Comparison of ENCODE assay signal across 8 mouse cellular contexts in the genomic region with DNA sequence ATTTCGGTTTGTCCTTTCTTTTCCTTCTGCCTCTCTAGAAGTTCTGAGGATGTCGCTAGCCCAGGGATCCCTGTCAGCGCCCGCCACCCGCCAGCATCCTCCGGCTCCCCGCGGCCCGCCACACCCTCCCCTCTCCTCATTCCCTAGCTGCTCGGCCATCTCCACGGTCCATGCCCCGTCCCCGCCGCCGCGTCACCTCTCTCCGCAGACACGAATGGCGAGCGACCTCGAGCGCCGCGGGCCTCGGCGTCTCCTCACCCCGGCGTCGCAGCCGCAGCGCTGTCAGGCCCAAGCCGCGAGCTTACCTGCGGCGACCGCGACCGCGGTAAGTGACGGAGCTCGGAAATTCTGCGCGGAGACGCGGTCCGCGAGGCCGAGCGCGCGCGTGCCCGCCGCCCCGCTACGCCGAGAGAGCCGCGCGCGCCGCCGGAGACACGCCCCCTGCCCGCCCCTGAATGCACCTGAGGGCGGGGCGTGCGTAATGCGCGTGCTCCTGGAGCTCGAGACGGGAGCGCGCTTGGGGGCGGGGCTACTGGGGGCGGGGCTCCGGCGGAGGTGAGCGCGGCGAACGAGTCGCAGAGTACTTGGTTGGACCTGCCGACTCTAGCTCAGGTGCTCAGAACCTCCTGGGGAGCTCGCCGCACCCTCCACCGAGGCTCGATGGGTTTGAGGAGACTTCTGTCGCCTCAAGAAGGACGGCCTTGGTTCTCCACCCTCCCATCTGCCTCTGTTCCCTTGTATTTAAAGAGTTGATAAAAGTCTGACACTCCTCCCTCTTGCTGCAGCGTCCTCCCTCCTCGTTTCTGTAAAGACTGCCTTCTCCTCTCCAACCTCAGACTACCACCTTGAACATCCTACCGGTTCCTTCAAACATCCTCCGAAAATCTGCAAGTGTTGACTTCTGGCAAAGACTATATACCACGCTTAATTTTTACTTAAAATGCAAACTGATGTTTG. TPM values are rescaled to one million over a fixed set of nuclear protein-coding genes. Genes with fewer than 3 reads are reported as not detected.
DNase-seq lines count a peak whose midpoint lies in the region; ATAC-seq and TF ChIP-seq lines count a peak whose summit lies in the region.

A gene (minus strand): TSS at position 428 of the 957 bp plus-strand sequence.

- no peaks in the 10 kb centered on the region for H3K9me3 ChIP-seq in embryonic facial prominence, embryonic 12.5 days
- H3K9me3 ChIP-seq in limb, embryonic 10.5 days (replicated peaks) = no peaks in the 10 kb centered on the region
- no peaks in the 10 kb centered on the region for H3K9me3 ChIP-seq in midbrain, embryonic 12.5 days

- H3K4me3 ChIP-seq in embryonic facial prominence, embryonic 12.5 days = peak within 1 kb of the TSS; percentile 77
- H3K4me3 ChIP-seq in limb, embryonic 10.5 days = peak within 1 kb of the TSS; percentile 93
- H3K4me3 ChIP-seq in midbrain, embryonic 12.5 days = peak within 1 kb of the TSS; percentile 80
- peak within 1 kb of the TSS; percentile 96 for H3K4me3 ChIP-seq in small intestine, adult 2 months (ENCODE audit: low read depth, low read length)

- WGBS in embryonic facial prominence, embryonic 12.5 days = under 1% methylated on average over 93 of the region's 95 CpGs
- under 1% methylated on average over 95 of the region's 95 CpGs for WGBS in limb, embryonic 10.5 days
- under 1% methylated on average over 90 of the region's 95 CpGs for WGBS in midbrain, embryonic 12.5 days
- under 1% methylated on average over 95 of the region's 95 CpGs for WGBS in small intestine, adult 2 months

- H3K27me3 ChIP-seq in embryonic facial prominence, embryonic 12.5 days = no peaks in the 10 kb centered on the region
- peaks cover 23% of the 10 kb centered on the region for H3K27me3 ChIP-seq in limb, embryonic 10.5 days (ENCODE audit: low read depth, poor library complexity, severe bottlenecking)
- H3K27me3 ChIP-seq in midbrain, embryonic 12.5 days = peaks cover 9% of the 10 kb centered on the region
- peaks cover 6% of the 10 kb centered on the region for H3K27me3 ChIP-seq in small intestine, adult 2 months (ENCODE audit: control insufficient read depth, insufficient read depth, low read length)

- TF ChIP-seq POLR2A in small intestine, adult 2 months (IDR thresholded peaks at IDR 0.05; ENCODE audit: low read depth, low read length) = peak; percentile 37

- H3K36me3 ChIP-seq in embryonic facial prominence, embryonic 12.5 days = no peaks in the 10 kb centered on the region
- no peaks in the 10 kb centered on the region for H3K36me3 ChIP-seq in limb, embryonic 10.5 days
- H3K36me3 ChIP-seq in midbrain, embryonic 12.5 days = no peaks in the 10 kb centered on the region
- no peaks in the 10 kb centered on the region for H3K36me3 ChIP-seq in small intestine, adult 2 months (ENCODE audit: control insufficient read depth, insufficient read depth, low read length)

- DNase-seq in 3134 (ENCODE audit: extremely low read depth, insufficient read length, low spot score) = peak; percentile 85
- peak; percentile 92 to 96 for DNase-seq in adrenal gland, postnatal 36 days
- peak; percentile 99 for DNase-seq in heart, adult 11 months
- DNase-seq in kidney, adult 11 months = peak; percentile 81
- DNase-seq in limb, embryonic 10.5 days (ENCODE audit: low spot score) = peak; percentile 97

- peaks cover 4% of the 10 kb centered on the region; the same call in 1 of the 2 replicates for H3K4me1 ChIP-seq in embryonic facial prominence, embryonic 12.5 days
- peaks cover 10% of the 10 kb centered on the region for H3K4me1 ChIP-seq in limb, embryonic 10.5 days
- no peaks in the 10 kb centered on the region for H3K4me1 ChIP-seq in midbrain, embryonic 12.5 days
- no peaks in the 10 kb centered on the region for H3K4me1 ChIP-seq in small intestine, adult 2 months (ENCODE audit: control insufficient read depth, insufficient read depth, insufficient read length, low read length)

- no peak within 1 kb of the TSS for H3K27ac ChIP-seq in embryonic facial prominence, embryonic 12.5 days
- peak within 1 kb of the TSS; percentile 87 for H3K27ac ChIP-seq in limb, embryonic 10.5 days
- peak within 1 kb of the TSS; percentile 15; the same call in 1 of the 2 replicates for H3K27ac ChIP-seq in midbrain, embryonic 12.5 days (replicated peaks)
- H3K27ac ChIP-seq in small intestine, adult 2 months (ENCODE audit: insufficient read depth, low read depth, low read length) = no peak within 1 kb of the TSS

- TF ChIP-seq CTCF in small intestine, adult 2 months (IDR thresholded peaks at IDR 0.05; ENCODE audit: extremely low read depth, insufficient read length, insufficient replicate concordance, low read depth, low read length) = no peak

- H3K4me2 ChIP-seq in embryonic facial prominence, embryonic 12.5 days (replicated peaks) = peak within 1 kb of the TSS; percentile 87
- peak within 1 kb of the TSS; percentile 85 for H3K4me2 ChIP-seq in midbrain, embryonic 12.5 days (replicated peaks)

- peak within 1 kb of the TSS; percentile 71 for H3K9ac ChIP-seq in embryonic facial prominence, embryonic 12.5 days
- peak within 1 kb of the TSS; percentile 68 for H3K9ac ChIP-seq in midbrain, embryonic 12.5 days (replicated peaks)

- ATAC-seq in embryonic facial prominence, embryonic 12.5 days (ENCODE audit: insufficient number of reproducible peaks, insufficient read depth, low FRiP score, low TSS enrichment) = peak; percentile 87
- peak; percentile 95 for ATAC-seq in midbrain, embryonic 12.5 days (ENCODE audit: low FRiP score, low read depth)

RNA-seq across cellular contexts. Expression of the gene that starts here (rescaled TPM):
- 10 to 100 TPM; 15.7 to 20.2 TPM for total RNA-seq in adrenal gland, postnatal 36 days (2021)
- polyA plus RNA-seq in embryonic facial prominence, embryonic 12.5 days (2016; fragmentation: Nextera tagmentation; extraction: Ambion mirVana) = 6.9 and 8.0 TPM in 2 replicates
- 2.2 and 2.9 TPM in 2 replicates for polyA plus RNA-seq in limb, embryonic 10.5 days (2016; fragmentation: Nextera tagmentation; extraction: Ambion mirVana)
- 4.5 and 5.9 TPM in 2 replicates for polyA plus RNA-seq in midbrain, embryonic 12.5 days (2016; fragmentation: Nextera tagmentation; extraction: Ambion mirVana)
- polyA plus RNA-seq in small intestine, adult 2 months (2012; rRNA removed) = 0.06 and 0.11 TPM in 2 replicates

Comparison
In these comparisons a context has a peak if more than half of its experiments do, and no peak if none do; other contexts are left out.
1. H3K27ac ChIP-seq: peak in limb, embryonic 10.5 days (single experiment) and midbrain, embryonic 12.5 days (single experiment); none in embryonic facial prominence, embryonic 12.5 days (single experiment) and small intestine, adult 2 months (single experiment).
2. Peak in every context shown above with its lines, with median percentiles within 50 percentile points of each other: DNase-seq and H3K4me3 ChIP-seq.